Mouse (Mus musculus) liver, embryonic 16.5 days (tissue): ENCODE data around the gene Terf2ip. TPM values are rescaled to one million over a fixed set of nuclear protein-coding genes. Genes with fewer than 3 reads are reported as not detected.

ENCODE experiments used
- ATAC-seq: fragments of 200-750 bp; cut with Nextera tagmentation; 2 replicates; pipeline ENCODE4 v1.8.0; 2017; ENCODE audit warnings: low read depth, mild to moderate bottlenecking, moderate number of reproducible peaks, moderate library complexity
- H3K27ac ChIP-seq: fragments of 300-500 bp; sonication (generic); 2 replicates; pipeline ENCODE4 v1.5.1; 2014; ENCODE audit warnings: mild to moderate bottlenecking, low read length
- H3K27me3 ChIP-seq: fragments of 300-500 bp; sonication (generic); 2 replicates; pipeline ENCODE4 v1.6.1; 2014; ENCODE audit warnings: low read depth, low read length, mixed read lengths; ENCODE audit not compliant: control insufficient read depth, insufficient read depth
- H3K36me3 ChIP-seq: fragments of 300-500 bp; sonication (generic); 2 replicates; pipeline ENCODE4 v1.6.1; 2014; ENCODE audit warnings: mild to moderate bottlenecking; ENCODE audit not compliant: control insufficient read depth, insufficient read depth
- H3K4me1 ChIP-seq: fragments of 300-500 bp; sonication (generic); 2 replicates; pipeline ENCODE4 v1.6.1; 2014; ENCODE audit warnings: low read depth, low read length, mixed read lengths; ENCODE audit not compliant: control insufficient read depth
- H3K4me2 ChIP-seq: fragments of 300-500 bp; sonication (generic); 2 replicates; pipeline ENCODE4 v1.6.1; 2014; ENCODE audit warnings: low read depth, low read length, mixed read lengths
- H3K4me3 ChIP-seq: fragments of 300-500 bp; sonication (generic); 2 replicates; pipeline ENCODE4 v1.5.1; 2014; ENCODE audit warnings: low read depth, mild to moderate bottlenecking, low read length
- H3K9ac ChIP-seq: fragments of 300-500 bp; sonication (generic); 2 replicates; pipeline ENCODE4 v1.6.1; 2014; ENCODE audit warnings: low read depth, low read length
- H3K9me3 ChIP-seq: fragments of 300-500 bp; sonication (generic); replicated peaks from 2 replicates; pipeline ENCODE4 v1.6.1; 2016; ENCODE audit warnings: low read length; ENCODE audit not compliant: control insufficient read depth
- WGBS: fragments of 180-500 bp; shearing (Covaris S2); extraction: QIAGEN DNeasy Blood & Tissue Kit; methylation state at CpG from one replicate; pipeline ENCODE4 v1.1.7; 2014; ENCODE audit not compliant: insufficient replicate concordance; 5-methylcytosine and 5-hydroxymethylcytosine counted together
- polyA plus RNA-seq: library from polyadenylated mRNA; unstranded; fragments of >200 nt; fragmentation: Nextera tagmentation; extraction: Ambion mirVana; gene quantifications from 2 replicates; pipeline ENCODE4 v1.2.1, GENCODE M21; 2015

Terf2ip gene
- polyA plus RNA-seq: 5.1 and 5.9 TPM in 2 replicates

DNA sequence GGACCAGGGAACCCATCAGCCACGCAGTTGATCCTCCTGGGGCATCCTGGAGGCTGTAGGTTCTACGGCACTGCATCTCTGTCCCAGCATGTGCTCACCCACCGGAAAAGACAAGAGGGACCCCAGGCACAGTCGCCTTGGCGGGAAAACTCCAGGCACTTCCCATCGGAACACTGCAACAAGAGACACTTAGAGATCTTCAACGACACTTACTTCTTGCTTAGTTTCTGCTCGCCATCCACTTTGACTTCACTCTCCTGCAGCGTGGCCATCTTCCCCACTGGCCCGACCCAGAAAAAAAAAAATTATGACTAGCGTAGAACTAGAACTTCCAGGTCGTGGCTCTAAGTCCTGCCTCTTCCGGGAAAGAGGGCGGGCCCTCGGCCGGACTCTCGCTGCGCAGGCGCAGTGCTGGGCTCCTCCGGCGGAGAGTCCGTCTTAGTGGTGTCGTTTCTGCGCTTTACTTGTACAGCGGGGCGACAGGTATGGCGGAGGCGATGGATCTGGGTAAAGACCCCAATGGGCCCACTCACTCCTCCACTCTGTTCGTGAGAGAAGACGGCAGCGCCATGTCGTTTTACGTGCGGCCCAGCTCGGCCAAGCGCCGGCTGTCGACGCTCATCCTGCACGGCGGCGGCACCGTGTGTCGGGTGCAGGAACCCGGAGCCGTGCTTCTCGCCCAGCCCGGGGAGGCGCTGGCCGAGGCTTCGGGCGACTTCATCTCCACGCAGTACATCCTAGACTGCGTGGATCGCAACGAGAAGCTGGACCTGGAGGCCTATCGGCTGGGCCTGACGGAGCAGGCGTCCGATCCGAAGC is at the start of gene Terf2ip, which contains the start of gene Kars:
Terf2ip (plus strand) TSS at position 402 of the 819 bp plus-strand sequence.
Kars (minus strand) TSS at position 327 of the 819 bp plus-strand sequence.
- Histone ChIP-seq H3K36me3 (no peaks in the 10 kb centered on the region; the same call in none of the 2 replicates), H3K4me2 (peak within 1 kb of the TSS; percentile 98), H3K9ac (peak within 1 kb of the TSS; percentile 90), H3K4me3 (peak within 1 kb of the TSS; percentile 97), H3K27ac (peak within 1 kb of the TSS; percentile 88), H3K9me3 (no peaks in the 10 kb centered on the region), H3K27me3 (no peaks in the 10 kb centered on the region), H3K4me1 (peaks cover 24% of the 10 kb centered on the region)
- under 1% methylated on average over 61 of the region's 61 CpGs for WGBS
- peak; percentile 90 for ATAC-seq

DNA sequence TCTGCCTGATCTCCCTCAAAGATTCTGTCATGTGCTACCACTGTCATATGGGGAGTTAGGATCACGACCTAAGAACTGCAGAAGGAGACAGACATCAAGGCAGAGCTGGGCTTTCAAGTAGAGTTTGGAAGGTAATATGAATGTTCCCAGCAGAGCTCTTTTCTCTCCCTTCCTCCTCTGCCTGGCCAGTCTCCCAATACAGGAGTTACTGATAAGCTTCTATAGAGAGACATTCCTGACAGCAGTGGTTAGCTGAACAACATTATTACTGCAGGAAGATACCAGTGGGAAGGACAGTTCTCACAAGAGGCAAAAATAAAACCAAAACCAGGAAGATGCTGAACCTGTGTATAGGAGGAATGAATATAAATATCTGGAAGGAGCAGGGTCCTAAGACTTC is 48.6 kb upstream of the Terf2ip start:
- no peaks in the 10 kb centered on the region for H3K4me1 ChIP-seq
- ATAC-seq: no peak
- H3K4me3 ChIP-seq: no peak overlapping the region
- 56% methylated on average over 1 of the region's 1 CpGs for WGBS
- H3K27ac ChIP-seq: no peak overlapping the region
- H3K9me3 ChIP-seq: no peaks in the 10 kb centered on the region
- no peak overlapping the region for H3K4me2 ChIP-seq
- H3K9ac ChIP-seq: no peak overlapping the region
- H3K27me3 ChIP-seq: no peaks in the 10 kb centered on the region
- H3K36me3 ChIP-seq: no peaks in the 10 kb centered on the region; the same call in 1 of the 2 replicates

DNA sequence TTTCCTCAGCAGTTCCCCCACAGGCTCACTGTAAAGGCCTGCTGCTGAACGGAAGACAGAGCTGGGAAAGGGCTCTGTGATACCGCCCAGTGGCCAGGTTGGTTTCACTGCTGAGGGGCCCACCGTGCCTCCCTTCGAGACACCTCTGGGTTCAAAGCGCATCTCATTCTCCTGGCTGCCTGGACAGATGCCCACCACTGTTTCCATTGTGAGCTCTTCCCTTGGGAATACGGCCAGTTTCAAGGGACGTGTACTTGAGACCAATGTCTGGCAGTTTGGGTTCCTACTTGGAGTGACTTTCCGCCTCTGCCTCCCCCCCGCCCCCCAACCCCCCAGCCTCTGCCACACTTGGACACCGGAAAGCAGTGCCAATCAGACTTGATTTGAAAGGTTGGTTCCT is 48.1 kb upstream of the Terf2ip start:
- no peak overlapping the region for H3K4me3 ChIP-seq
- H3K4me1 ChIP-seq: no peaks in the 10 kb centered on the region; the same call in 1 of the 2 replicates
- H3K27me3 ChIP-seq: no peaks in the 10 kb centered on the region
- no peak overlapping the region for H3K27ac ChIP-seq
- H3K9ac ChIP-seq: no peak overlapping the region
- 78% methylated on average over 10 of the region's 10 CpGs for WGBS
- no peak for ATAC-seq
- no peak overlapping the region for H3K4me2 ChIP-seq
- H3K9me3 ChIP-seq: no peaks in the 10 kb centered on the region
- H3K36me3 ChIP-seq: no peaks in the 10 kb centered on the region; the same call in 1 of the 2 replicates

DNA sequence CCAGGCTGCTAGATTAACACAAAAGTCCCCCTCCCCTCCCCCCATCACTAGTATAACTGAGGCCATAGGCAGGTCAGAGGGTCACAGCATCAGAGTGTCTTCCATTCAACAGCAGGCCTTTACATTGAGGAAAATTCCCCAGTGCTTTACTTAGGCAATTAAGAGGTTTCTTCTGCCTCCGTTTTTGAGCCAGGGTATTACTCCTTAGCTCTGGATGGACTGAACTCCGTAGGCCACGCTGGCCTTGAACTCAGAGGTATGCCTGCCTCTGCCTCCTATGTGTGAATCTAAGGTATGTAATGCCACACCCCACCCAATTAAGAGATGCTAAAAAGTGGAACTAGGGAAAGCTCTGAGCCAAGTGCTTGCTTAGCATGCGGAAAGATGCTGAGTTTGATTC is 47.7 kb upstream of the Terf2ip start:
- no peak for ATAC-seq
- no peak overlapping the region for H3K4me3 ChIP-seq
- 85% methylated on average over 4 of the region's 4 CpGs for WGBS
- H3K4me2 ChIP-seq: no peak overlapping the region
- H3K27me3 ChIP-seq: no peaks in the 10 kb centered on the region
- no peaks in the 10 kb centered on the region; the same call in 1 of the 2 replicates for H3K36me3 ChIP-seq
- H3K9ac ChIP-seq: no peak overlapping the region
- H3K4me1 ChIP-seq: no peaks in the 10 kb centered on the region; the same call in 1 of the 2 replicates
- no peaks in the 10 kb centered on the region for H3K9me3 ChIP-seq
- no peak overlapping the region for H3K27ac ChIP-seq

DNA sequence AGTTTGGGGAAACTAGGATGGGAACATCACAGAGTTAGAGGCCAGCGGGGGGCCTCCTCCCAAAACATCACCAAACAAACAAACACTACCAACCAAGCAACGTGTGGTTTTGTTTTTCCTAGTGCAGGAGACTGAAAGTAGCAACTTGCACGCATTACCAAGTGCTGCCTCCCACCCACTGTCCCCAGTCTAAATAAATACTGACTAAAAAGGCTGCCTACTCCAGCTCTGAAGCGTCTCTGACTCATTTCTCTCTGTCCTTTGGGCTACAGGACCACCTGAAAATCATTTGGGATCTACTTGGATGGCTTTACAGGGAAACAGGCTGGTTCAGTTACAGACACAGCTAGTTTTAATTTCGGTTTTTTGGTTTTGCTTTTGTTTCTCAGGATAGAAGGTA is 46.8 kb upstream of the Terf2ip start:
- Histone ChIP-seq H3K27me3 (no peaks in the 10 kb centered on the region), H3K27ac (no peak overlapping the region), H3K9me3 (no peaks in the 10 kb centered on the region), H3K4me3 (no peak overlapping the region), H3K9ac (no peak overlapping the region), H3K36me3 (no peaks in the 10 kb centered on the region; the same call in 1 of the 2 replicates), H3K4me1 (no peaks in the 10 kb centered on the region; the same call in 1 of the 2 replicates), H3K4me2 (no peak overlapping the region)
- no peak for ATAC-seq
- 58% methylated on average over 5 of the region's 5 CpGs for WGBS

DNA sequence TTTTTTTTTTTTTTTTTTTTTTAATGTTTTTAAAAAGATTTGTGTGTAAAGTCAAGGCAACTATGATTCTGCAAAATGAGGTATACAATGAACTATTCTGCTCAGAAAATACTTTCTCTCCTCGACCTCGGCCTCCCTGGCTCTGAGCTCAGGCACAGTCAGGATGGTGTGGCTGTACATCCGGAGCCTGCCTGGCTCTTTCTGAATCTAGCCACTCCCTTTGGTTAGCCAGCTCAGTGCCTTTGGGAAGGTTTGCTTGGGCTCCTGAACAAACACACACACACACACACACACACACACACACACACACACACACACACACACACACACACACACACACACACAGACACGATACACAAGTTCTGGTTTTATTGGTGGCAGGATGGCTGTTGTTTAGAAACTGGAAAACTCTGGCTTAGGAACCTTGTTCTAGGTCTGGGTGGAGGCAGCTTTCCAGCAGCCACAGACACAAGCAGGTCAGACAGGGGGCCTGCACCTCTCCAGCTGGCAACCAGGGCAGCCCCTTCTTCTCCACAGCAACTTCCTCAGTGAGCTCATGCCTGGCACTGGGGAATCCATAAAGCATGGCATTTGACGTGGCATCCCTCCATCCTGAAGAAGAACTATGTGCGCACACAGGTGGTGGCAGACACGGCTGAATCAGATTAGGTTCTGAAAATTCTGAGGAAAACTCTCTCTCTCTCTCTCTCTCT is 46.2 kb upstream of the Terf2ip start:
- Histone ChIP-seq H3K9me3 (no peaks in the 10 kb centered on the region), H3K4me2 (no peak overlapping the region), H3K36me3 (no peaks in the 10 kb centered on the region), H3K4me1 (no peaks in the 10 kb centered on the region; the same call in 1 of the 2 replicates), H3K27me3 (no peaks in the 10 kb centered on the region), H3K27ac (no peak overlapping the region), H3K4me3 (no peak overlapping the region), H3K9ac (no peak overlapping the region)
- WGBS: 65% methylated on average over 7 of the region's 7 CpGs
- no peak for ATAC-seq

DNA sequence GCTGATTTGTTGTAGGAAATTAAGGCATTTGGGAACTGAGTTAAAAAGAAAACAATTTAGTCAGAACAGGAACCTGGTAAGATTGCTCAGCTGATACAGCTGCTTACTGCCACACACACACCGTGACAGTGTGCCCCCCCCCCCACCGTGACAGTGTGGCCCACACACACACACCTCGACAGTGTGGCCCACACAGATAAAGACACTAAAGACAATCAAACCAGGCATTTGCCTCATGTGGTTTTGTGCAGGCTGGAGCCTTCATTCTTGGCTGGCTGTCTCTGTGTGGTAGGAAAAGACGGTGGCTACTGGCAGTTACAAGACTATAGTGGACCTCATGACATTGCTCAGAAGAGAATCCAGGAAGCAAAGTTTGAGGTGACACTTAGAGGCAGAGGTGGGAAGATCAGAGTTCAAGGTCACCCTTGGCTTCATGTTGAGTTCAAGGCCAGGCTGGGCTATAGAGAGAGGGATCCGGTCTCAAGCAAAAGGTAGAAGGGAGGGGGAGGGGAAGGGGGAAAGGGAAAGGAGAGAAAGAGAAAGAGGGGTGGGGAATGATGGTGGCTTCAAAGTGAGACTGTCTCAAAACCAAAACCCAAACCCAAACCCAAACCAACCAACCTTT is 43.8 kb upstream of the Terf2ip start:
- no peaks in the 10 kb centered on the region for H3K27me3 ChIP-seq
- H3K9ac ChIP-seq: no peak overlapping the region
- no peaks in the 10 kb centered on the region for H3K36me3 ChIP-seq
- no peak overlapping the region for H3K27ac ChIP-seq
- no peaks in the 10 kb centered on the region for H3K9me3 ChIP-seq
- H3K4me3 ChIP-seq: no peak overlapping the region
- H3K4me2 ChIP-seq: no peak overlapping the region
- 27% methylated on average over 5 of the region's 5 CpGs for WGBS
- no peaks in the 10 kb centered on the region; the same call in 1 of the 2 replicates for H3K4me1 ChIP-seq
- ATAC-seq: peak; percentile 51

DNA sequence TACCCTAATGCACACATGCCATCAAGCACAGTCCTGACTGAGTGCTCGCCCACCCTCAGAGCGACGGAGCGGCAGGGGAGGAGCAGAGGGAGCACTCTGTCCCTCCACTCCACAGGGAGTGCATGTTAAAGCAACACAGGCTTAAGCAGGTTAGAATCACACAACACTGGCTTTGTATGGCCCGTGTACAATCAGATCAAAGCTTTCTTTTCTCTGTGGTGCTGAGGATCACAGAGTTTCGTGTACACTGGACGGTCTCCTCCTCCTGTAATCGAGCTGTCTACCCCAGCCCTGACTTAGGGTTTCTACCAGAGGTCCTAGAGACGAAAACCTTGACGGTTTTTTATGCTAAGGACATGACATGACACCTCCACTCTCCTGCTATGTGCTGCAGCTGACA is 42.7 kb upstream of the Terf2ip start:
- ATAC-seq: no peak
- no peaks in the 10 kb centered on the region for H3K9me3 ChIP-seq
- 80% methylated on average over 10 of the region's 10 CpGs for WGBS

More for the DNA sequence above, 42.7 kb upstream of the Terf2ip start:
- H3K27ac ChIP-seq: no peak overlapping the region
- no peak overlapping the region for H3K4me3 ChIP-seq
- no peak overlapping the region for H3K4me2 ChIP-seq
- H3K4me1 ChIP-seq: no peaks in the 10 kb centered on the region; the same call in 1 of the 2 replicates
- H3K36me3 ChIP-seq: peaks cover 3% of the 10 kb centered on the region; the same call in 1 of the 2 replicates
- no peak overlapping the region for H3K9ac ChIP-seq
- H3K27me3 ChIP-seq: no peaks in the 10 kb centered on the region
